Mouse (Mus musculus) embryonic facial prominence, embryonic 11.5 days (tissue): ENCODE measurements around the gene Prdm16. TPM values are rescaled to one million over a fixed set of nuclear protein-coding genes. Genes with fewer than 3 reads are reported as not detected.

Source experiments
- ATAC-seq: fragments of 200-750 bp; cut with Nextera tagmentation; replicated peaks from 2 replicates; pipeline ENCODE4 v1.8.0; 2017; ENCODE audit warnings: low read depth; ENCODE audit not compliant: insufficient number of reproducible peaks, low FRiP score, low TSS enrichment
- DNase-seq: peaks from one replicate; pipeline ENCODE4 v3.0.0-alpha.2; 2015; ENCODE audit warnings: low spot score
- H3K27ac ChIP-seq: fragments of 300-500 bp; sonication (generic); replicated peaks from 2 replicates; pipeline ENCODE4 v1.5.1; 2014; ENCODE audit warnings: mild to moderate bottlenecking, low read depth, low read length, control low read depth
- H3K27me3 ChIP-seq: fragments of 300-500 bp; sonication (generic); 2 replicates; pipeline ENCODE4 v1.6.1; 2014; ENCODE audit warnings: mild to moderate bottlenecking, low read length, moderate library complexity, mixed read lengths; ENCODE audit not compliant: control insufficient read depth, insufficient read depth
- H3K36me3 ChIP-seq: fragments of 300-500 bp; sonication (generic); replicated peaks from 2 replicates; pipeline ENCODE4 v1.6.1; 2014; ENCODE audit warnings: low read depth, mild to moderate bottlenecking, low read length, moderate library complexity, mixed read lengths; ENCODE audit not compliant: control insufficient read depth, insufficient read depth
- H3K4me1 ChIP-seq: fragments of 300-500 bp; sonication (generic); 2 replicates; pipeline ENCODE4 v1.6.1; 2014; ENCODE audit warnings: low read length, mixed read lengths; ENCODE audit not compliant: control insufficient read depth, insufficient read depth
- H3K4me2 ChIP-seq: fragments of 300-500 bp; sonication (generic); 2 replicates; pipeline ENCODE4 v1.6.1; 2014; ENCODE audit warnings: low read depth, mild to moderate bottlenecking, control low read depth, low read length, moderate library complexity
- H3K4me3 ChIP-seq: fragments of 300-500 bp; sonication (generic); 2 replicates; pipeline ENCODE4 v1.5.1; 2014; ENCODE audit warnings: low read depth, low read length, control low read depth
- H3K9ac ChIP-seq: fragments of 300-500 bp; sonication (generic); replicated peaks from 2 replicates; pipeline ENCODE4 v1.6.1; 2014; ENCODE audit warnings: mild to moderate bottlenecking, control low read depth, low read length
- H3K9me3 ChIP-seq: fragments of 300-500 bp; sonication (generic); replicated peaks from 2 replicates; pipeline ENCODE4 v1.6.1; 2016; ENCODE audit warnings: mild to moderate bottlenecking, low read length, inconsistent platforms, mixed read lengths; ENCODE audit not compliant: control insufficient read depth
- WGBS: fragments of 180-500 bp; shearing (Covaris S2); extraction: QIAGEN DNeasy Blood & Tissue Kit; methylation state at CpG from one replicate; pipeline ENCODE4 v1.1.7; 2014; 5-methylcytosine and 5-hydroxymethylcytosine counted together
- polyA plus RNA-seq: library from polyadenylated mRNA; unstranded; fragments of >200 nt; fragmentation: Nextera tagmentation; extraction: Ambion mirVana; gene quantifications from 2 replicates; pipeline ENCODE4 v1.2.1, GENCODE M21; 2014

The Prdm16 gene
- polyA plus RNA-seq, 1 experiment from 2014 or later = 22.3 TPM

DNA sequence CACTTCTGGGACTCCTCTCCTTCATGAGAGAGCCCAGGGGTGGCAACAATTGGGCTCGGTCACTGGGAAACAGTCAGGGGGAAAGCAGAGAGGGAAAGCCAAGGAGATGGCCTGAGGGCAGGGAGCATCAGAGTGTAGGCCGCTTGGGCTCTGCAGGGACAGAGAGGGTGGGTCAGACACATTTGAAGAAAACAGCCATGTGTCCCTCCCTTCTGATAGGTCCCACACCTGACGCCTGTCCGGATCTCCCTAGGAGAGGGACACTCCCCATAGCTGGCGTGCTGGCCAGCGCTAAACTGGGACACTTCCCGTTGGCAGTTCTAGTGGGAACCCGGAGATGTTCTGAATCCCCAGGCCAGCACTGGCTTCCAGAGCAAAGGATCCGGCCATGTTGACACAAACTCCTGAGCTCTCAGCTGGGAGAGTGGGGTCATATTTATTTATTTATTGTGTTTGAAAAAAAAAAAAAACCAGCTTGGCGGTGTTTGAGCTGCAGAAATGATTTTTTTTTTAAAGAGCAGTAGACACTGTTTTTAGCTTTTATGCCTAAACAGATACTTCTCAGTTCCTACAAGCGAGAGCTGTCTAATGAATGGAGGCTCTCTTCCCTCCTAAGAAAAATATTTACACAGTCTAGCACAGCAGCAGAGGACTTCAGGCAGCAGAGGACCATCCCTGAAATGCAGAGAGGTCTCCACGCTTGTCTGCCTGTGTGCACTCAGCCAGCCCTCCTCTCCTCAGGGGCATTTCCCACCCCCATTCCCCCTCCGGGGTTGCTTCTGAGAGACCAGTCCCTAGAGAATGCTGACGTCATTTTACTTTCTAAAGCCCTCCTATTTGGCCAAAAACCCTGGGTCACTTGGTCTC is 154.7 kb downstream of the Prdm16 start:
- Histone ChIP-seq H3K36me3 (no peaks in the 10 kb centered on the region), H3K9ac (no peak overlapping the region), H3K4me2 (no peak overlapping the region), H3K4me1 (peaks cover 5% of the 10 kb centered on the region), H3K9me3 (no peaks in the 10 kb centered on the region), H3K4me3 (no peak overlapping the region), H3K27me3 (no peaks in the 10 kb centered on the region), H3K27ac (no peak overlapping the region)
- no peak for DNase-seq
- WGBS = 36% methylated on average over 14 of the region's 14 CpGs
- ATAC-seq = 0 out of 2 replicates have a peak, but pooled peaks have one; percentile 53

- no peaks in the 10 kb centered on the region for H3K9me3 ChIP-seq
- ATAC-seq (no peak), DNase-seq (no peak)
- H3K27me3 ChIP-seq = peaks cover 2% of the 10 kb centered on the region; the same call in 1 of the 2 replicates
- 71% methylated on average over 9 of the region's 9 CpGs for WGBS
- peaks cover 5% of the 10 kb centered on the region for H3K4me1 ChIP-seq
- no peak overlapping the region for H3K27ac ChIP-seq
- H3K4me3 ChIP-seq = no peak overlapping the region
- no peaks in the 10 kb centered on the region for H3K36me3 ChIP-seq
- no peak overlapping the region for H3K9ac ChIP-seq
- no peak overlapping the region for H3K4me2 ChIP-seq
These were observed 156.0 kb downstream of the Prdm16 start for GRCm38 (mm10) chr4:154480544-154481260.

DNA sequence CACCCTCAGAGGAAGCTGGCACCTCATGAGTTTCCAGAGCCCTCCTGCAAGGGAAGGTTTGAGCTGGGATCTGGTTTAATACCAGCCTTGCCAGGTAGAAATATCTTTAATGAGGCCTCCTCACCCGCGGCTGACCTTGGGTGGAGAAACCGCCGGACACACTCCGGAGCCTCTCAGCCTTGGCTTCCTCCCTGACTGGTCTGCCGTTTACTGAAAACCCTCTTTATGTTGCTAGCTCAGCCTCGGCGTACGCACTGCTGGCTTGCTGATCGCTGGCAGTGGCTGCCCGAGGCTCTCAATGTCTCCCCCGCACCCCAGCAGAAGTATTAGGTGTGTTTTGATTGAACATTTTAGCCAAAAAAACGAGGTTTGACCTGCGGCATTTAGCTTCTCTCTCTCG is 156.5 kb downstream of the Prdm16 start:
- 50% methylated on average over 15 of the region's 15 CpGs for WGBS
- Histone ChIP-seq H3K27ac (no peak overlapping the region), H3K36me3 (no peaks in the 10 kb centered on the region), H3K9me3 (no peaks in the 10 kb centered on the region), H3K4me1 (peaks cover 5% of the 10 kb centered on the region), H3K27me3 (peaks cover 5% of the 10 kb centered on the region; the same call in 1 of the 2 replicates), H3K4me2 (no peak overlapping the region), H3K4me3 (no peak overlapping the region), H3K9ac (no peak overlapping the region)
- no peak for ATAC-seq
- DNase-seq = no peak

- ATAC-seq (no peak), DNase-seq (no peak)
- H3K4me2 ChIP-seq = no peak overlapping the region
- no peak overlapping the region for H3K4me3 ChIP-seq
- H3K27ac ChIP-seq = no peak overlapping the region
- peaks cover 5% of the 10 kb centered on the region for H3K27me3 ChIP-seq
- 88% methylated on average over 8 of the region's 8 CpGs for WGBS
- H3K9me3 ChIP-seq = no peaks in the 10 kb centered on the region
- H3K4me1 ChIP-seq = peaks cover 5% of the 10 kb centered on the region
- H3K36me3 ChIP-seq = no peaks in the 10 kb centered on the region
- H3K9ac ChIP-seq = no peak overlapping the region
These were observed 157.6 kb downstream of the Prdm16 start for GRCm38 (mm10) chr4:154478933-154479613.

DNA sequence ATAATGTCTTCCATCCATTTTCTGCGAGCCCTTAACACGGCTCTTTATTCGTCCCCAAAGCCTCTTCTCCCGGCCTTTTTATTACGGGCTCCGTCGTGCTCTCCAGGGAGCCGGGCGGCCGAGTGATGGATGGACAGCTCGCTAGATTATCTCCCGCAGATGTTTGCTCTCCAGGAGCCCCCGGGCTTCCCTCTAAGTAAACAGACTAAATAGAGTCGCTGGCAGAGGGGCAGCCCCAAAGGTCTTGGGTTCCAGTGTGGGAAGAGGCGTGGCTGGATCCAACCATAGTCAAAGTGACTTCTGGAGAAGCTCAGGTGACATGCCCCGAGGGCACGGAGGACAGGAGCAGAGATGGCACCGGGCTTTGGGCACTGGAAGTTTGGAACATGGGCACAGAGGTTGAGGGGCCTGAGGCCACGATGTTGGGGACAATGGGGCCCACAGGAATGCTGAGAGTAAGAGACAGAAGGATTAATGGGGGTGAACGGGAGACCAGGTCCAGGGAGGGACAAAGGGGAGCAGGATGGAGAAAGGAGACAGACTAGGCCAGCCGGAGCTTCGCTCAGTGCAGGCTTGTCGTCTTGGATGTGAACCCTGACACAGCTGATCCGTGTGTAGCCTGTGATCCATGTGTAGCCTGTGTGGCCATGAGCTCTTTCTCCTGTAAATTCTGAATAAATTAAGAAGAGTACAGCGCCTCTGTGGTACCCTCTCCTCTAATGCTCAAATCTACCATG is 162.9 kb downstream of the Prdm16 start:
- Histone ChIP-seq H3K9ac (no peak overlapping the region; the same call in 1 of the 2 replicates), H3K27ac (no peak overlapping the region), H3K4me2 (no peak overlapping the region), H3K9me3 (no peaks in the 10 kb centered on the region), H3K36me3 (no peaks in the 10 kb centered on the region), H3K4me1 (peaks cover 6% of the 10 kb centered on the region), H3K4me3 (no peak overlapping the region), H3K27me3 (peaks cover 5% of the 10 kb centered on the region)
- ATAC-seq (no peak; the same call in 1 of the 2 replicates), DNase-seq (no peak)
- 16% methylated on average over 25 of the region's 25 CpGs for WGBS

- H3K4me1 ChIP-seq = peaks cover 6% of the 10 kb centered on the region
- no peaks in the 10 kb centered on the region for H3K36me3 ChIP-seq
- H3K9me3 ChIP-seq = no peaks in the 10 kb centered on the region
- DNase-seq (no peak), ATAC-seq (no peak)
- peaks cover 5% of the 10 kb centered on the region for H3K27me3 ChIP-seq
- H3K4me3 ChIP-seq = no peak overlapping the region
- no peak overlapping the region for H3K9ac ChIP-seq
- WGBS = 22% methylated on average over 8 of the region's 8 CpGs
- no peak overlapping the region for H3K27ac ChIP-seq
- H3K4me2 ChIP-seq = no peak overlapping the region
These were observed 164.1 kb downstream of the Prdm16 start for GRCm38 (mm10) chr4:154472569-154472968.

DNA sequence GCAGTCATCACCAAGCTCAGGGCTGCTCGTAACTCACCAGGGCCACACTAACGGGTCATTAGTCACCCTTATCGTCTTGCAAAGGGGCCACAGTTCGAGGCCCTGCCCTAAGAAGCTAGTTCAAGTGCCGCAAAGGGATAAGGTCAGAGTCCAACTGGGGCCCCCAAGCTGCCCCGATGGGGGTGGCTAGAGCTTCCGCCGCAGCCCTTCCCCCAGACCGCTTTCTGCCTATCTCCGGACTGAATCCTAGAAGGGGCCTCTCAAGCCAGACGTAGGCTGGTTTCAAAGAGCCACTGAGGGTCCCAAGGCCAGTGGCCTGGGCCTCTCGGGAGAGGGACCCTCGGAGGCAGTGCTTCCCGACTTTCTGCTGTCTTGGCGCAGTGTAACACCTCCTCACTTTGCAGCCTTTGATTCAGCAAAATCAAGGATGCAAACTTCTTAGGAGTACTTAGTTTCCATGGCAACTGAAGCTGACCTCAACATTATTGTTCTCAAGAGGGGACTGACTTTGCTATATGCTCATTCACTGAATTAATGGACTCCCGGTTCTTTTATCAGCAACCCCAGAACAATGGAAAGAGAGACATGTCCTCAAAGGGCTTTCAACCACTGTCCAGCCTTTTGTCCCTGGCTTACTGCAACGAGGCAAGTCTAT is 165.1 kb downstream of the Prdm16 start:
- H3K9me3 ChIP-seq = no peaks in the 10 kb centered on the region
- ATAC-seq (0 out of 2 replicates have a peak, but pooled peaks have one; percentile 56), DNase-seq (peak; percentile 72)
- H3K4me1 ChIP-seq = peaks cover 6% of the 10 kb centered on the region
- H3K27me3 ChIP-seq = peaks cover 5% of the 10 kb centered on the region
- no peak overlapping the region for H3K4me2 ChIP-seq
- no peak overlapping the region for H3K9ac ChIP-seq
- H3K27ac ChIP-seq = no peak overlapping the region
- H3K36me3 ChIP-seq = no peaks in the 10 kb centered on the region
- WGBS = 17% methylated on average over 17 of the region's 17 CpGs
- H3K4me3 ChIP-seq = no peak overlapping the region
